Mouse (Mus musculus) liver, embryonic 12.5 days (tissue): Measurements from ENCODE around the gene Zbtb7a. TPM values are rescaled to one million over a fixed set of nuclear protein-coding genes. Genes with fewer than 3 reads are reported as not detected.

Experiments
- ATAC-seq: fragments of 200-750 bp; cut with Nextera tagmentation; 2 replicates; pipeline ENCODE4 v1.8.0; 2017; ENCODE audit warnings: moderate number of reproducible peaks, mild to moderate bottlenecking, moderate library complexity
- H3K27ac ChIP-seq: fragments of 300-500 bp; sonication (generic); 2 replicates; pipeline ENCODE4 v1.5.1; 2016; ENCODE audit warnings: mild to moderate bottlenecking
- H3K27me3 ChIP-seq: fragments of 300-500 bp; sonication (generic); replicated peaks from 2 replicates; pipeline ENCODE4 v1.6.1; 2016; ENCODE audit warnings: mild to moderate bottlenecking, moderate library complexity
- H3K36me3 ChIP-seq: fragments of 300-500 bp; sonication (generic); 2 replicates; pipeline ENCODE4 v1.6.1; 2016; ENCODE audit warnings: mild to moderate bottlenecking, moderate library complexity
- H3K4me1 ChIP-seq: fragments of 300-500 bp; sonication (generic); 2 replicates; pipeline ENCODE4 v1.6.1; 2016
- H3K4me2 ChIP-seq: fragments of 300-500 bp; sonication (generic); 2 replicates; pipeline ENCODE4 v1.6.1; 2016; ENCODE audit warnings: mild to moderate bottlenecking, moderate library complexity
- H3K4me3 ChIP-seq: fragments of 300-500 bp; sonication (generic); 2 replicates; pipeline ENCODE4 v1.5.1; 2016; ENCODE audit warnings: mild to moderate bottlenecking, moderate library complexity
- H3K9ac ChIP-seq: fragments of 300-500 bp; sonication (generic); 2 replicates; pipeline ENCODE4 v1.6.1; 2016; ENCODE audit warnings: mild to moderate bottlenecking, moderate library complexity
- H3K9me3 ChIP-seq: fragments of 300-500 bp; sonication (generic); replicated peaks from 2 replicates; pipeline ENCODE4 v1.6.1; 2016; ENCODE audit warnings: mild to moderate bottlenecking, moderate library complexity
- WGBS: fragments of 180-500 bp; shearing (Covaris S2); methylation state at CpG from one replicate; pipeline ENCODE4 v1.1.7; 2016; ENCODE audit not compliant: insufficient replicate concordance; 5-methylcytosine and 5-hydroxymethylcytosine counted together
- polyA plus RNA-seq: library from polyadenylated mRNA; unstranded; fragments of >200 nt; fragmentation: Nextera tagmentation; extraction: Ambion mirVana; gene quantifications from 2 replicates; pipeline ENCODE4 v1.2.1, GENCODE M21; 2016

Gene Zbtb7a
- polyA plus RNA-seq, 1 experiment from 2014 or later, result 74.0 TPM

DNA sequence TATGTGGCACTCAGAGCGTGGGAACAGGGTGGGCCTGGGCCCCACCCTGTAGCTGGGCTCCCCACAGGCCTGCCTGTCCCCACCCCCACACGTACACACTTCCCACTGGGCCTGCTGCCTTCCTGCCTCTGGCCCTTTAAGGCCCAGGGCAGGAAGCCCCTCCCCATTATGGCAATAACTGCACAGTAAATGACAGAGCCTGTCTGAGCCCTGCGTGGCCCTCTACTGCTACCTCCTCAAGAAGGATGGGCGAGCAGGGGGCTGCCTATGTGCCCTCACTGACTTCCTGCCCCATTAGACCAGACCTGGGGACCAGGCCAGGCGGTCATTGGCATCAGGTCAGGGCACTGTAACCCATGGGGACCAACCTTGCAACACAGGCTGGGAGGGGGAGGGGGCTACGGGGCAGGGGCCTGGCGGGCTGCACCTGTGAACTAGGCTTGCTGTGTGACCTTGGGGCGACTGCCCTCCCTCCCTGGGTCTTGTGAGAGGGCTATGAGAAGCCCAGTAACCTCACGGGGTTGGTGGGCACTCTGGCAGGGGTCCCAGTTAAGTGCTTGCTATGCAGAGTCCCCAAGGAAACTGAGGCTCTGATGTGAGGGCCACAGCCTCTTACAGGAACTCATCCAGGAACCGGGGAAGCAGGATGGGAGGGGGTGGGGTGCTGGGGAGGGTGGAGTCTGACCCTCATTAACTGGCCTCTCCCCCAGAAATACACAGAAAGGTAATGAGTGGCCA lies 5.9 kb downstream of the Zbtb7a start:
- Histone ChIP-seq H3K4me2 (peak overlapping the region; percentile 99), H3K27me3 (no peaks in the 10 kb centered on the region), H3K9me3 (no peaks in the 10 kb centered on the region), H3K4me3 (peak overlapping the region; percentile 99), H3K4me1 (peaks cover 74% of the 10 kb centered on the region), H3K36me3 (peaks cover 76% of the 10 kb centered on the region), H3K9ac (peak overlapping the region; percentile 95), H3K27ac (peak overlapping the region; percentile 89)
- ATAC-seq, result no peak
- 47% methylated on average over 10 of the region's 10 CpGs for WGBS

DNA sequence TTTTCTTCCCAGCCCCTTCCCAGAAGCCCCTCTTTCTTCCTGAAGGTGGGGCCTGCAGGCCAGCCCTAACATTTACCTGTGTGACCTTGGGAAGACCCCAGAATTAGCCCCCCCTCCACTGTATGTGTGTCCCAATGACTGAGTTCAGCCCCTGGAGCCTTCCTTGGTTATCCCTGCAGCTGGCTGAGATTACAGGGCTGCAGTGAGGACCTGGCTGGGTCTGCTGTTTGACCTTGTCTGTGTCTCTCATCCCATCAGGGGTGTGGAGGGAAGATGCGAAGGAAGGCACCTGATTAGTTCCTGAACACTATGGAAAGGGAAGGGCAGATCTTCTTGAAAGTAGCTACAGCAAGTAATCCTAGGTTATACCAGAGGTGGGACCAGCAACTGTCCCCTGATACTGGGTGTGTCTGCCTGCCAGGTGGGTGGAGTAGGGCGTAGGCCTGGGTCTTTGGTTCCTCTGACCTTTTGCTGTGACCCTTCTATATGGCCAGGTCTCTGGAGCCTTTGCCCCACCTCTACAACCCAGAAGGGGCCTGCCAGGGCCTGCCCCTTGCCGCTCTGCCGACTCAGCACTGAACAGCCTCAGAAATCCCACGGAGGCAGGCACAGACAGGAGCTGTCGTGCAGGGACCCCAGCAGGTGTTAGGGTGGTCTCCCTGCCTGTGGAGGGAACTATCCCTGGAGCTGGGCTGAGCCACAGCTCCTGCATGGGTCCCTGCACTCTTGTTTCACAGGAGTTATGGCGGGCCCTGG lies 6.6 kb downstream of the Zbtb7a start:
- Histone ChIP-seq H3K9ac (peak overlapping the region; percentile 95), H3K9me3 (no peaks in the 10 kb centered on the region), H3K4me2 (peak overlapping the region; percentile 99), H3K36me3 (peaks cover 83% of the 10 kb centered on the region), H3K27me3 (no peaks in the 10 kb centered on the region), H3K27ac (peak overlapping the region; percentile 89), H3K4me3 (peak overlapping the region; percentile 99), H3K4me1 (peaks cover 81% of the 10 kb centered on the region)
- ATAC-seq, result no peak
- WGBS, result 77% methylated on average over 7 of the region's 7 CpGs

DNA sequence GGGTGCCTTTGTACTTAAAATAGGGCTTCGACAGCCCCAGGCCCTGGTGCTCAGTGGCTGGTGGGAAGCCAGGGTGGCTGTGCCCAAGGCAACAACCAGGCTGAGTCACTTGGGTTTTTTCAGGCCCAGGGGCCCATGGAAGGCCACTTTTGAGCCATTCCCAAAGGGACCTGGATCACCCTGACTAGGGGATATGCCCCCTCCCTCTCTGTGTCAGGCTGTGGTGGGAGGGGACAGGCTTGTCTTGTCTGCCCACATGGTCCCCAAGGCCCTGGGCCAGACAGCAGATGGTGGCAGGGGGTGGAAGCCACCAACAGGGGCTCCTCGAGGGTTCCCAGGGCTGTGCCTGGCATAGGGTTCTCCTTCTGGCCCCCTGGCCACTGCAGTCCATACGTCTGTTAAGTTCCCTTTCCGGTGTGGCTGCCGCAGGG lies 7.5 kb downstream of the Zbtb7a start:
- Histone ChIP-seq H3K4me3 (no peak overlapping the region), H3K9me3 (no peaks in the 10 kb centered on the region), H3K36me3 (peaks cover 92% of the 10 kb centered on the region), H3K27me3 (no peaks in the 10 kb centered on the region), H3K27ac (peak overlapping the region; percentile 89), H3K4me1 (peaks cover 85% of the 10 kb centered on the region), H3K4me2 (peak overlapping the region; percentile 99; the same call in 1 of the 2 replicates), H3K9ac (peak overlapping the region; percentile 95; the same call in 1 of the 2 replicates)
- WGBS, result 78% methylated on average over 5 of the region's 5 CpGs
- no peak for ATAC-seq

DNA sequence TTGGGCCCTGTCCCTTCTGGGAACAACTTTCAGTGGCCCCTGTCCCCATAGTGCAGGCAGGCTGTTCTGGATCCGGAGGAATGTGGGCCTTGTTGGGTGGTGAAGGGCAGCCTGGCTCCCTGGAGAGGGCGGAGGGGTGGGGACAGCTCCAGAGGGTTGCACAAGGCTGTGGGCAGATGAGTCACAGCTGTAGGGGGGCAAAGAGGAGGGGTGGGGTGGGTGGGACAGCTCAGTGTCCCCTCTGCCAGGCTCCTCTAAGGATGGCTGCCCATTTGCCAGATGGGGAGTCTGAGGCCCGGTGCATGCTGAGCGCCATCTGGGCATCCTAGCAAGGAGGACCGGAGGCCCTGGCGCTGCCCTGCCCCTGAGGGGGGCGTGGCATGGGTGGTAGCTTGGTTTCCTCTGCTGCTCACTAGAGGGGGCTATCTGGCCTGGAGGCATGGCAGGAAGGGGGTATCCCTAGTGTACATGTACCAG lies 8.2 kb downstream of the Zbtb7a start:
- Histone ChIP-seq H3K36me3 (peaks cover 99% of the 10 kb centered on the region), H3K27ac (0 out of 2 replicates have a peak overlapping the region, but pooled peaks have one; percentile 89), H3K27me3 (no peaks in the 10 kb centered on the region), H3K4me1 (peaks cover 85% of the 10 kb centered on the region), H3K4me2 (no peak overlapping the region), H3K9me3 (no peaks in the 10 kb centered on the region), H3K9ac (no peak overlapping the region), H3K4me3 (no peak overlapping the region)
- 87% methylated on average over 7 of the region's 7 CpGs for WGBS
- ATAC-seq, result no peak

DNA sequence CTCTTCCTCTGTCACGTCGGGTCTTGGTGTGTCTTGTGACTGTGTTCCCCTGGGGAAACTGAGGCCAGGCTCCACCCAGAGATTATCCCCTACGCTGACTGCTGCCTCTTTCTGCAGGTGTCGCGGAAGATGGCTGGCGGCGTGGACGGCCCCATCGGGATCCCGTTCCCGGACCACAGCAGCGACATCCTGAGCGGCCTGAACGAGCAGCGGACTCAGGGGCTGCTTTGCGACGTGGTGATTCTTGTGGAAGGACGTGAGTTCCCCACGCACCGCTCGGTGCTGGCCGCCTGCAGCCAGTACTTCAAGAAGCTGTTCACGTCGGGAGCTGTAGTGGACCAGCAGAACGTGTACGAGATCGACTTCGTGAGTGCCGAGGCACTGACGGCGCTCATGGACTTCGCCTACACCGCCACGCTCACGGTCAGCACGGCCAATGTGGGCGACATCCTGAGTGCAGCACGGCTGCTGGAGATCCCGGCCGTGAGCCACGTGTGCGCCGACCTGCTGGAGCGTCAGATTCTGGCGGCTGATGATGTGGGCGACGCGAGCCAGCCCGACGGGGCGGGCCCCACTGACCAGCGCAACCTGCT lies 8.9 kb downstream of the Zbtb7a start:
- no peak overlapping the region for H3K4me2 ChIP-seq
- no peak overlapping the region for H3K27ac ChIP-seq
- WGBS, result 96% methylated on average over 52 of the region's 52 CpGs
- ATAC-seq, result no peak
- peaks cover 78% of the 10 kb centered on the region for H3K4me1 ChIP-seq
- no peaks in the 10 kb centered on the region for H3K9me3 ChIP-seq
- peaks cover 100% of the 10 kb centered on the region for H3K36me3 ChIP-seq
- H3K9ac ChIP-seq, result no peak overlapping the region
- H3K4me3 ChIP-seq, result no peak overlapping the region
- no peaks in the 10 kb centered on the region for H3K27me3 ChIP-seq

DNA sequence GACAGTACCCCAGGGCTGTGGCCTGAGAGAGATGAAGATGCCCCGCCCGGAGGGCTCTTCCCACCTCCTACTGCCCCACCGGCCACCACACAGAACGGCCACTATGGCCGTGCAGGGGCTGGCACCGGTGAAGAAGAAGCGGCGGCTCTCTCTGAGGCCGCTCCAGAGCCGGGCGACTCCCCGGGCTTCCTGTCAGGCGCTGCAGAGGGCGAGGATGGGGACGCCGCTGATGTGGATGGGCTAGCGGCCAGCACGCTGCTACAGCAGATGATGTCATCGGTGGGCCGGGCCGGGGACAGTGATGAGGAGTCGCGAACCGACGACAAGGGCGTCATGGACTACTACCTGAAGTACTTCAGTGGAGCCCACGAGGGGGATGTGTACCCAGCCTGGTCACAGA lies 9.6 kb downstream of the Zbtb7a start:
- H3K4me3 ChIP-seq, result no peak overlapping the region
- H3K27me3 ChIP-seq, result no peaks in the 10 kb centered on the region
- 89% methylated on average over 27 of the region's 27 CpGs for WGBS
- H3K4me1 ChIP-seq, result peaks cover 73% of the 10 kb centered on the region
- no peak for ATAC-seq
- H3K9me3 ChIP-seq, result no peaks in the 10 kb centered on the region
- no peak overlapping the region for H3K4me2 ChIP-seq
- H3K9ac ChIP-seq, result no peak overlapping the region
- H3K27ac ChIP-seq, result no peak overlapping the region
- peaks cover 100% of the 10 kb centered on the region for H3K36me3 ChIP-seq

DNA sequence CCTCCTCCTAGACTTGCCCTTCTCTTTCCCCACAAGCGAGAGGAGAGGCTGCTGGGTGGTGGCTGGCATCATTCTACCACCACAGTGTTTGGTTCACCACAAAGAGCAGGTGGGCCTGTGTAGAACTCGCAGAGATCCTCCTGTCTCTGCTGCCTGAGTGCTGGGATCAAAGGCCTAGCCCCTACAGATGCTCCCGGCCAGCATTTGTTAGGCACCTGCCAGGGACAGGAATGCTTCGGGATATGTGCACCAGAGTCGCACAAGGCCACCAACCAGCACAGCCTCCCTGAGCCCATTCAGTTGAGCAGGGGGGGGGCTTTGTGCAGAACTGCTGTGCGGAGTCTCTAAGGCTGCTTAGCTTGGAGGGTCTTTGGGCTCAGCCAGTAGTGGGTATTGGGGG lies 10.3 kb downstream of the Zbtb7a start:
- no peak for ATAC-seq
- Histone ChIP-seq H3K4me2 (peak overlapping the region; percentile 23; the same call in 1 of the 2 replicates), H3K9ac (no peak overlapping the region), H3K36me3 (peaks cover 100% of the 10 kb centered on the region), H3K4me1 (peaks cover 73% of the 10 kb centered on the region), H3K27ac (no peak overlapping the region), H3K27me3 (no peaks in the 10 kb centered on the region), H3K4me3 (no peak overlapping the region), H3K9me3 (no peaks in the 10 kb centered on the region)
- 87% methylated on average over 6 of the region's 6 CpGs for WGBS

DNA sequence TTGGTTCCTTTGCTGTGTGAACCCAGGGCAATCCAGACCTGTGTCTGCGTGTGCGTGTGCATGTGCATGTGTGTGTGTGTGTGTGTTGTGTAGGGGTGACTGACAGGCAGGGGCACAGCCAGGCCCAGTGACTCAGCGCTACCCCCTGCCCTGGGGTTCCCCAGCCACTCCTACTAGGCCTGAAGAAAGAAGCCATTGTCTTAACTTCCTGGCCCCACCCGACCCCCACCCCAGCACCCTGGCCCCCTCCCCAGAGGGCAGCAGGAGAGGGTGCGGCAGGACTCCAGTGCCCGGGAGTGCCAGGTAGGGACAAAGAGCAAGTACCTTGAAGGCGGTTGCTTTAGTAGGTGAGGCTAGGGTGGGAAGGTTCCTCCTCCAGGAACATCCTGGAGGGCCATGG lies 10.8 kb downstream of the Zbtb7a start:
- no peaks in the 10 kb centered on the region for H3K27me3 ChIP-seq
- peak overlapping the region; percentile 23; the same call in 1 of the 2 replicates for H3K4me2 ChIP-seq
- WGBS, result 79% methylated on average over 7 of the region's 7 CpGs
- H3K9ac ChIP-seq, result no peak overlapping the region
- peak overlapping the region; percentile 46; the same call in 1 of the 2 replicates for H3K27ac ChIP-seq
- peaks cover 100% of the 10 kb centered on the region for H3K36me3 ChIP-seq
- ATAC-seq, result no peak
- H3K4me1 ChIP-seq, result peaks cover 71% of the 10 kb centered on the region
- H3K4me3 ChIP-seq, result no peak overlapping the region
- H3K9me3 ChIP-seq, result no peaks in the 10 kb centered on the region

DNA sequence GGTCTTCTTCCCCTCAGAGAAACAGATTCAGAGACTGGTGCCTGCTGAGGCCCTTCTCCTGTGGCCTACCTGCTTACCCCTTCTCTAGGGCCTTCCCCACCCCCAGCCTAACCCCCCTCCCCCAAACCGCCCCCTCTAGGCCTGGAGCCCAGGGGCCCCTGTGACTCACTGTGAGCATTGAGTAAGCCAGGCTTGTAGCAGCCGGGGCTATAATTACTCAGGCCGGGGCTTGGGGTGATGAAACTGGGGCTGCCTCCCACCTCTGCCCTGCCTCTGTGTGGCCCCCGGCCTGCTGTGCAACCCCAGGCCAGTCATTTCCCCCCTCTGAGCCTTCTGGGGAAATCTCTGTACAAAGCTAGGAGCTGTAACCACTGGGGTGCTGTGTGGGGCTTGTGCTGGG lies 11.3 kb downstream of the Zbtb7a start:
- ATAC-seq, result no peak
- H3K4me3 ChIP-seq, result no peak overlapping the region
- no peaks in the 10 kb centered on the region for H3K27me3 ChIP-seq
- H3K27ac ChIP-seq, result 0 out of 2 replicates have a peak overlapping the region, but pooled peaks have one; percentile 11
- H3K9ac ChIP-seq, result no peak overlapping the region
- 78% methylated on average over 4 of the region's 4 CpGs for WGBS
- peaks cover 70% of the 10 kb centered on the region for H3K4me1 ChIP-seq
- H3K9me3 ChIP-seq, result no peaks in the 10 kb centered on the region
- H3K36me3 ChIP-seq, result peaks cover 99% of the 10 kb centered on the region
- peak overlapping the region; percentile 23; the same call in 1 of the 2 replicates for H3K4me2 ChIP-seq

DNA sequence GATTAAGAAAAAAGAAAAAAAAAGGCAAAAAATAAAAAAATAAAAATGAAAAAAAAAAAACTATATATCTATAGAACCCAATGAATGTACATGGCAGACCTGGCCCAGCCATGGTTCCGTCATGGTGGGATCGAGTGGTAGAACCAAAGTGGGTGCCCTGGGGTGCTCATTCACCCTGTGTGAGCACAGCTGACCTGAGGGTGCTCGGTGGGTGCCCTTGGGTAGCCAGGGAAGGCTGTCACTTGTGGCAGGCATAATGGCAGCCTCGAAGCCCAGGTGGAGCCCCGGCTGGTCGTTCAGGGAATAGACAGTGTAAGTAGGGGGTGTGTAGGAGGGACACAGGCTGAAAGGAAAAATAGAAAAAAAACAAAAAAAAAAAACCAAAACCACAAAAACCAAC lies 16.2 kb downstream of the Zbtb7a start:
- Histone ChIP-seq H3K36me3 (peaks cover 94% of the 10 kb centered on the region), H3K4me3 (no peak overlapping the region), H3K27me3 (no peaks in the 10 kb centered on the region), H3K9ac (no peak overlapping the region), H3K27ac (no peak overlapping the region), H3K4me1 (peaks cover 32% of the 10 kb centered on the region), H3K9me3 (no peaks in the 10 kb centered on the region), H3K4me2 (no peak overlapping the region)
- no peak for ATAC-seq
- WGBS, result 59% methylated on average over 6 of the region's 6 CpGs

DNA sequence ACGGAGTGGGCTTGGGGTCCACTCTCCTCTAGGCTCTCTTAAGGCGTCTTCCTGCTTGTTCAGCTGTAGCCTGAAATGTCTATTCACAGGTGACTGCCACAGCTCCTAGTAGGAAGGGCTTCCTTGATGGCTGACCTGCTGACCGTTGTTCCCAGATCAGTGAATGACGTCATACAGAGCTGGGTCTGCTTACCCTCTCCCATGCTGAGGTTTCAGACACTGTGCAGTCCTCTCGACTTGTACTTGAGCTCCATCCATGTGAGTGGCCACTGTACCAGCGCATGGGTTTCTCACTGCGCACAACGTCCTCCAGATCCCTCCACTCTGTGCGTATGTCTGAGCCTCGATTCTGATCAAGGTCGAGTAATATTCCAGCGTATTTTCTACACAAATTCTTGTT lies 17.6 kb downstream of the Zbtb7a start:
- no peaks in the 10 kb centered on the region for H3K27me3 ChIP-seq
- peaks cover 94% of the 10 kb centered on the region for H3K36me3 ChIP-seq
- peak overlapping the region; percentile 64 for H3K27ac ChIP-seq
- no peak overlapping the region for H3K9ac ChIP-seq
- ATAC-seq, result peak; percentile 16; the same call in 1 of the 2 replicates
- no peak overlapping the region for H3K4me2 ChIP-seq
- 51% methylated on average over 12 of the region's 12 CpGs for WGBS
- peaks cover 24% of the 10 kb centered on the region for H3K4me1 ChIP-seq
- no peaks in the 10 kb centered on the region for H3K9me3 ChIP-seq
- H3K4me3 ChIP-seq, result no peak overlapping the region

DNA sequence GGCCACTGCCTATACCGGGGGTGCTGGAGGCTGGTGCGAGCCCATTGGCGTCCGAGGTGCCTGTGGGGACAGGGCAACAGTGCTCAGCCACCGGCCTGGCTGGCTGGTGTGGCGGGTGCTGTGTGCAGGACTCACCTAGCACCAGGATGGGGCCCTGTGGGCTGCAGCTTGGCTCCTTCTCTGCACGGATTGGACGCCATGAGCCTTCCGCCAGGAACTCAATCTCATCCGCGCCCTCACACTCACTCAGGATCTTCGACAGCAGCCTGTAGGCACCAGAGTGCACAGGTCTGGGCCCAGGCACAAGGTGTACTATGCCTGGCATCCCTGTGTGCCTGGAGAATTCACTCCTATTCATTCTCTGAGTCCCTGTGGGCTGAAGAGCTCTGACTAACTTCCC lies 19.3 kb downstream of the Zbtb7a start:
- H3K9ac ChIP-seq, result no peak overlapping the region
- H3K4me3 ChIP-seq, result no peak overlapping the region
- no peaks in the 10 kb centered on the region for H3K9me3 ChIP-seq
- peaks cover 94% of the 10 kb centered on the region for H3K36me3 ChIP-seq
- H3K4me1 ChIP-seq, result peaks cover 28% of the 10 kb centered on the region
- no peak overlapping the region for H3K27ac ChIP-seq
- H3K4me2 ChIP-seq, result no peak overlapping the region
- WGBS, result 90% methylated on average over 12 of the region's 12 CpGs
- no peak for ATAC-seq
- H3K27me3 ChIP-seq, result no peaks in the 10 kb centered on the region
